Mouse (Mus musculus) neural tube, postnatal 0 days (tissue): ENCODE measurements around the gene Tmem176b. TPM values are rescaled to one million over a fixed set of nuclear protein-coding genes. Genes with fewer than 3 reads are reported as not detected.

ENCODE experiments used
- polyA plus RNA-seq: library from polyadenylated mRNA; unstranded; fragments of >200 nt; fragmentation: Nextera tagmentation; extraction: Ambion mirVana; gene quantifications from 2 replicates; pipeline ENCODE4 v1.2.1, GENCODE M21; 2015

The Tmem176b gene
- polyA plus RNA-seq: 178 and 196 TPM in 2 replicates

GRCm38 (mm10) chr6:48840973-48841625 lies at the start of gene Tmem176b:
Gene Tmem176b (minus strand): TSS chr6:48841496.

GRCm38 (mm10) chr6:48872596-48872995 lies 31.3 kb upstream of the Tmem176b start, which contains the start of gene Aoc1:
Gene Aoc1 (plus strand): TSS chr6:48872896.

GRCm38 (mm10) chr6:48840371-48840969 lies 826 bp downstream of the Tmem176b start, which contains the start of gene Tmem176a:
Gene Tmem176a (plus strand): TSS chr6:48840919.

Other genes starting within 250 kb of the Tmem176b start
- 33.1 and 38.6 TPM in 2 replicates for gene Repin1, start 247.6 kb downstream of the Tmem176b start, polyA plus RNA-seq
- gene Gm44965, start 247.6 kb downstream of the Tmem176b start, polyA plus RNA-seq: not detected in 2 replicates
- 7.1 and 7.3 TPM in 2 replicates for gene Zfp775, start 239.4 kb downstream of the Tmem176b start, polyA plus RNA-seq
- gene AI854703, start 214.7 kb downstream of the Tmem176b start, polyA plus RNA-seq: 38.7 and 38.8 TPM in 2 replicates
- gene Gimap8, start 194.3 kb downstream of the Tmem176b start, polyA plus RNA-seq: 0.36 and 0.50 TPM in 2 replicates
- gene Gimap9, start 165.4 kb downstream of the Tmem176b start, polyA plus RNA-seq: 1.0 and 1.2 TPM in 2 replicates
- 0.57 and 0.62 TPM in 2 replicates for gene Gimap4, start 156.9 kb downstream of the Tmem176b start, polyA plus RNA-seq
- 5.7 and 6.9 TPM in 2 replicates for gene Gimap6, start 133.3 kb downstream of the Tmem176b start, polyA plus RNA-seq
- 0.68 TPM in 1 of 2 replicates, not detected in the other for gene Gm28053, start 122.9 kb downstream of the Tmem176b start, polyA plus RNA-seq
- gene Gimap7, start 122.9 kb downstream of the Tmem176b start, polyA plus RNA-seq: not detected in 2 replicates
- gene Gimap1, start 102.4 kb downstream of the Tmem176b start, polyA plus RNA-seq: 5.9 and 8.2 TPM in 2 replicates
- 1.7 and 2.2 TPM in 2 replicates for gene Gimap5, start 95.3 kb downstream of the Tmem176b start, polyA plus RNA-seq
- gene Gimap3, start 70.6 kb downstream of the Tmem176b start, polyA plus RNA-seq: not detected in 2 replicates
- gene Tmem176a, start 577 bp downstream of the Tmem176b start, polyA plus RNA-seq: 85.7 and 92.0 TPM in 2 replicates
- not detected in 2 replicates for gene Aoc1, start 31.4 kb upstream of the Tmem176b start, polyA plus RNA-seq
- not detected in 2 replicates for gene 1600015I10Rik, start 88.4 kb upstream of the Tmem176b start, polyA plus RNA-seq
- gene Doxl2, start 133.5 kb upstream of the Tmem176b start, polyA plus RNA-seq: not detected in 2 replicates
- not detected in 2 replicates for gene Svs1, start 145.4 kb upstream of the Tmem176b start, polyA plus RNA-seq
- gene Gpnmb, start 195.1 kb upstream of the Tmem176b start, polyA plus RNA-seq: 0.13 and 0.40 TPM in 2 replicates
- gene Malsu1, start 232.3 kb upstream of the Tmem176b start, polyA plus RNA-seq: 89.1 and 110 TPM in 2 replicates